Mouse (Mus musculus): Measurements from ENCODE around the gene Tbc1d10b. TPM values are rescaled to one million over a fixed set of nuclear protein-coding genes. Genes with fewer than 3 reads are reported as not detected.

Gene Tbc1d10b
- 3.0 TPM for polyA plus RNA-seq (2014; fragmentation: Illumina TruSeq; extraction: RNeasy Lipid Tissue Mini Kit (QIAGEN cat#74804))

DNA sequence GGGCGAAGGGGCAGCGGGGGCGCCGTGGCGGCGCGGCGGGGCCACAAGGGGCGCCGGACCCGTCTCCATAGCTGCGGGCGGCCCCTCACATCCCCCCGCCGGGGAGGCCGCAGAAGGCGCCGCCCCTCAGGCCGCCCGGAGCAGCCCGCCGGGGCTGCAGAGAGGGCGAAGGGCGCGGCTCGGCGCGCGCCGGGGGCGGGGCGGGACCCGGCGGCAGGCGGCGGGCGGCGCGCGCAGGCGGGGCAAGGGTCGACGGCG is at the start of gene Tbc1d10b:
Gene Tbc1d10b (minus strand): TSS at position 174 of the 258 bp plus-strand sequence.

DNA sequence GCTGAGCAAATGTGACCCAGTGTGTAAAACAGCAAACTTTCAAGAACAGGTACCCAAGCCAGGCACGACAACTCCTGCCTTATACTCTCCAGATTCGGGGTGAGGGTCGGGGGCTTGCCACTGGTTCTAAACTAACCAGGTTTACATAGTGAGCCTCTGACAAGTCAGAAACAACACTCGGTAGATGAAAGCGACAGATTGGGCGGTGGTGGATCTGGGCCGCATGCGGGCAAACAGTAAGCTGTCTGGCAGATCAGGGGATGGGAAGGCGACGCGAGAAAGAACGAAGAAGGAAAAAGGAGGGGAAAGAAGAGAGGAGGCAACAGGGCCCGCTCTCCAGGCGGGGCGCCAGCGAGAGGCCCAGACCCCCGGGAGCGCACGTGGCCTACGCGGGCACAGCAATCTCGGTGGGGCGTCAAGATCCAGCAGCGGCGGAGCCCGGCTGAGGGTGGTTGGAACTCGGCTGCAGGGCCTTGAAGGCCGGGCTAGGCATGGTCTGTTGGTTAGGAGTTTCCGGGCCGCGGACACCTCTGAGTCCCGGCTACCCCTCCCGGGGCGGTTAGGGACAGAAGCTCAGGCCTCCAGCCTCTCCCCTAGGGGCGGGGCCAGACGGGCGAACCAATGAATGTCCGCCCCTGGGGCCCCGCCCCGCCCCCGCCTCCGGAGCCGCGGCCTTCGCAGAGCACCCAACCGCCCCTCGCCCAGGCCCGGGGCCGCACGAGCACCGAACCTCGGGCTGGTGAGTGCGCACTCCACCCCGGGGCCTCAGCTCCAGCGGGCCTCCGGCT is 35.8 kb upstream of the Tbc1d10b start, which contains the start of gene Zfp771:
Gene Zfp771 (plus strand): TSS at position 405 of the 788 bp plus-strand sequence.

DNA sequence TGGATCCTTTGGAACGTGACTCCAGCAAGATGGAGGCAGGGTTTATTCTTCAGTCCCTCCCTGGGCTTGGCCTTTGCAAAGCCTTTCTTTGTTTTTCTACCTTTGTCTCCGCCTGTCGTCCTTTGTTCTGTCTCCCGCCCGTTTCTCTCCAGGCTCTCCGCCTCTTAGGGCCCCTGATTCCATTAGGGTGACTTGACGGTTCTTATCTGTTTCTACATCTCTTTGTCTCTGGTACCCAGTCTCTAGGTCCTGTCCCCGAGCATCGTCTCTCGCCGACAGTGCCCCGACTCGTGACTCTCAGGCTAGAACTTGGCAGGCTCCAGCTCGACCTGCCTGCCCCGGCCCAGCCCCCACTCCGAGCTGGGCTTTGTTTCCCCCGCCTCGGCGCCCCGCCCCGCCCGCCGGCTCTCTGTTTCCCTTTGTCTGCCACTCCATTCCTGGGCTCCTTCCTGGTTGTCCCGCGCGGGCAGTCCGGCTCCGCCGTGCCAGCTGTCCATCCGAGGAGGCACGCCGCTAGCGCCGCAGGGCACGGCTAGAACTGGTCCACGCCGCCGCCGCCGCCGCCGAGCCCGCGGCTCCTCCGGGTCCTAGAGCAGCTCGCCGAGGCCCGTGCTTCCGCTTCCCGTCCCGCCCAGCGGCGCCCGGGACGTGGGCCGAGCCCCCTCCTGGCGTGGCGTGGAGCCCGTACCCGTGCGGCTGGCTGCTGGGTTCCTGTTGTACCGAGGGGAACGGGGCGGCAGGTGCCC is 24.5 kb upstream of the Tbc1d10b start, which contains the start of the genes Zfp553 and Sept1:
Gene Zfp553 (plus strand): TSS at position 440 of the 746 bp plus-strand sequence.
Gene Sept1 (minus strand): TSS at position 509 of the 746 bp plus-strand sequence.

DNA sequence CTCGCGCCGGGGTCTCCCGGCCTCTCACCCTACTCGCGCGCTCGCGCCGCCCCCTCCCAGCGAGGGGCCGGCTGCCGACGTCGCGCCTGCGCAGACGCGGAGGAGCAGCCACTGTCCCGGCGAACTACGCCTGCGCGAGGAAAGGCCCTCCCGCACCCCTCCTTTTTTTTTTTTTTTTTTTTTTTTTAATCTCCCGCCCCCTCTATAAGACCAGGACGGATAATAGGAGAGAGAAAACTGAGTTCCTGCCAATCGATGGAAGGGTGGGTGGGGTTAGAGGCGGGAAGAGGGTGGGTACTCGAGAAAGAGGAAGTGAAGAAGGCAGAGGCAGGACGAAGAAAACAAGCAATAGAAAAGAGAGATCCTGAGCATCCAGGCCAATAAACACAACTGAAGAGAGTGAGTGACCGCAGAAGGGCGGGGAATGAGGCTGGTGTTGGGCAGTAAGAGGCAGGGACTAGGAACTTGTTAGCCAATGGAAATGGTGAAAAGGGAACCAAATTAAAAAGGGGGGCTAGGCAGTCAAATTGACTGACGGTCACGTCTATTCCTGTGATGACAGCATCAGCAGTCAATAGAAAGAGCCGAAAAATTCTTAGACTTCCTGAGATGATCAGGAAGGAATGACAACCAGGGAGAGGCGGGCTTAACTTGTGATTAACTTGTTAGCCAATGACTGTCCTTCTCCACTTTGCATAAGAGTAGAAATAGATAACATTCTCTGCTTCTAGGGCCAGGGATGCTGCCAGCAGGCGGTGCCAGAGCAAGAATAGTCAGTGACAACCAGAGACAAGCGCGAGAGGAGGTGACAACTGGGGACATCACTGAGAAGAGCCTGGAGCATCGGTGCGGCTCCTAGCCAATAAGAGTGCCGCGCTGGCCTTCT is 528 bp upstream of the Tbc1d10b start, which contains the start of gene Mylpf:
Gene Mylpf (plus strand): TSS at position 338 of the 886 bp plus-strand sequence.

GRCm38 (mm10) chr7:127195544-127196295 is 12.5 kb downstream of the Tbc1d10b start, which contains the start of gene Cd2bp2:
Cd2bp2 (minus strand) TSS chr7:127196050.

Other genes with a start within 250 kb of the Tbc1d10b start
- 13.1 TPM for gene Cdipt, start 232.6 kb downstream of the Tbc1d10b start, polyA plus RNA-seq (2014; fragmentation: Illumina TruSeq; extraction: RNeasy Lipid Tissue Mini Kit (QIAGEN cat#74804))
- 0.91 TPM for gene Cdiptos, start 232.4 kb downstream of the Tbc1d10b start, polyA plus RNA-seq (2014; fragmentation: Illumina TruSeq; extraction: RNeasy Lipid Tissue Mini Kit (QIAGEN cat#74804))
- 0.46 TPM for gene Mvp, start 193.8 kb downstream of the Tbc1d10b start, polyA plus RNA-seq (2014; fragmentation: Illumina TruSeq; extraction: RNeasy Lipid Tissue Mini Kit (QIAGEN cat#74804))
- not detected for gene Pagr1b, start 192.0 kb downstream of the Tbc1d10b start, polyA plus RNA-seq (2014; fragmentation: Illumina TruSeq; extraction: RNeasy Lipid Tissue Mini Kit (QIAGEN cat#74804))
- gene Pagr1a, start 191.1 kb downstream of the Tbc1d10b start, polyA plus RNA-seq (2014; fragmentation: Illumina TruSeq; extraction: RNeasy Lipid Tissue Mini Kit (QIAGEN cat#74804)) = not detected
- 0.60 TPM for gene Gm42742, start 187.4 kb downstream of the Tbc1d10b start, polyA plus RNA-seq (2014; fragmentation: Illumina TruSeq; extraction: RNeasy Lipid Tissue Mini Kit (QIAGEN cat#74804))
- not detected for gene Prrt2, start 187.3 kb downstream of the Tbc1d10b start, polyA plus RNA-seq (2014; fragmentation: Illumina TruSeq; extraction: RNeasy Lipid Tissue Mini Kit (QIAGEN cat#74804))
- 33.1 TPM for gene Maz, start 181.4 kb downstream of the Tbc1d10b start, polyA plus RNA-seq (2014; fragmentation: Illumina TruSeq; extraction: RNeasy Lipid Tissue Mini Kit (QIAGEN cat#74804))
- gene Kif22, start 166.0 kb downstream of the Tbc1d10b start, polyA plus RNA-seq (2014; fragmentation: Illumina TruSeq; extraction: RNeasy Lipid Tissue Mini Kit (QIAGEN cat#74804)) = 6.0 TPM
- gene Zg16, start 121.1 kb downstream of the Tbc1d10b start, polyA plus RNA-seq (2014; fragmentation: Illumina TruSeq; extraction: RNeasy Lipid Tissue Mini Kit (QIAGEN cat#74804)) = 5.4 TPM
- 2.9 TPM for gene AI467606, start 117.1 kb downstream of the Tbc1d10b start, polyA plus RNA-seq (2014; fragmentation: Illumina TruSeq; extraction: RNeasy Lipid Tissue Mini Kit (QIAGEN cat#74804))
- gene Qprt, start 86.2 kb downstream of the Tbc1d10b start, polyA plus RNA-seq (2014; fragmentation: Illumina TruSeq; extraction: RNeasy Lipid Tissue Mini Kit (QIAGEN cat#74804)) = 0.71 TPM
- 1.1 TPM for gene Spn, start 70.6 kb downstream of the Tbc1d10b start, polyA plus RNA-seq (2014; fragmentation: Illumina TruSeq; extraction: RNeasy Lipid Tissue Mini Kit (QIAGEN cat#74804))
- 13.1 TPM for gene Cd2bp2, start 12.4 kb downstream of the Tbc1d10b start, polyA plus RNA-seq (2014; fragmentation: Illumina TruSeq; extraction: RNeasy Lipid Tissue Mini Kit (QIAGEN cat#74804))
- gene Mylpf, start 422 bp upstream of the Tbc1d10b start, polyA plus RNA-seq (2014; fragmentation: Illumina TruSeq; extraction: RNeasy Lipid Tissue Mini Kit (QIAGEN cat#74804)) = not detected
- gene Zfp553, start 24.6 kb upstream of the Tbc1d10b start, polyA plus RNA-seq (2014; fragmentation: Illumina TruSeq; extraction: RNeasy Lipid Tissue Mini Kit (QIAGEN cat#74804)) = 3.2 TPM
- gene Sept1, start 24.7 kb upstream of the Tbc1d10b start, polyA plus RNA-seq (2014; fragmentation: Illumina TruSeq; extraction: RNeasy Lipid Tissue Mini Kit (QIAGEN cat#74804)) = 1.4 TPM
- gene Zfp771, start 35.8 kb upstream of the Tbc1d10b start, polyA plus RNA-seq (2014; fragmentation: Illumina TruSeq; extraction: RNeasy Lipid Tissue Mini Kit (QIAGEN cat#74804)) = not detected
- gene Dctpp1, start 52.2 kb upstream of the Tbc1d10b start, polyA plus RNA-seq (2014; fragmentation: Illumina TruSeq; extraction: RNeasy Lipid Tissue Mini Kit (QIAGEN cat#74804)) = not detected
- 23.0 TPM for gene Sephs2, start 65.6 kb upstream of the Tbc1d10b start, polyA plus RNA-seq (2014; fragmentation: Illumina TruSeq; extraction: RNeasy Lipid Tissue Mini Kit (QIAGEN cat#74804))
- 0.68 TPM for gene Itgal, start 87.8 kb upstream of the Tbc1d10b start, polyA plus RNA-seq (2014; fragmentation: Illumina TruSeq; extraction: RNeasy Lipid Tissue Mini Kit (QIAGEN cat#74804))
- 3.3 TPM for gene Zfp768, start 137.1 kb upstream of the Tbc1d10b start, polyA plus RNA-seq (2014; fragmentation: Illumina TruSeq; extraction: RNeasy Lipid Tissue Mini Kit (QIAGEN cat#74804))
- gene Zfp747, start 167.6 kb upstream of the Tbc1d10b start, polyA plus RNA-seq (2014; fragmentation: Illumina TruSeq; extraction: RNeasy Lipid Tissue Mini Kit (QIAGEN cat#74804)) = 3.6 TPM
- 2.4 TPM for gene 9130019O22Rik, start 178.7 kb upstream of the Tbc1d10b start, polyA plus RNA-seq (2014; fragmentation: Illumina TruSeq; extraction: RNeasy Lipid Tissue Mini Kit (QIAGEN cat#74804))
- gene E430018J23Rik, start 185.2 kb upstream of the Tbc1d10b start, polyA plus RNA-seq (2014; fragmentation: Illumina TruSeq; extraction: RNeasy Lipid Tissue Mini Kit (QIAGEN cat#74804)) = 1.1 TPM
- gene Zfp764, start 198.4 kb upstream of the Tbc1d10b start, polyA plus RNA-seq (2014; fragmentation: Illumina TruSeq; extraction: RNeasy Lipid Tissue Mini Kit (QIAGEN cat#74804)) = 4.1 TPM
- gene Zfp688, start 213.6 kb upstream of the Tbc1d10b start, polyA plus RNA-seq (2014; fragmentation: Illumina TruSeq; extraction: RNeasy Lipid Tissue Mini Kit (QIAGEN cat#74804)) = 0.86 TPM
- gene Zfp689, start 240.7 kb upstream of the Tbc1d10b start, polyA plus RNA-seq (2014; fragmentation: Illumina TruSeq; extraction: RNeasy Lipid Tissue Mini Kit (QIAGEN cat#74804)) = 3.1 TPM